Mouse (Mus musculus) embryonic facial prominence, embryonic 15.5 days (tissue): ENCODE results near the gene Asphd2. TPM values are rescaled to one million over a fixed set of nuclear protein-coding genes. Genes with fewer than 3 reads are reported as not detected.

ENCODE experiments used
- ATAC-seq: fragments of 200-750 bp; cut with Nextera tagmentation; 2 replicates; pipeline ENCODE4 v1.8.0; 2017; ENCODE audit warnings: low read depth, moderate TSS enrichment; ENCODE audit not compliant: insufficient number of reproducible peaks, low FRiP score, low TSS enrichment
- H3K27ac ChIP-seq: fragments of 300-500 bp; sonication (generic); replicated peaks from 2 replicates; pipeline ENCODE4 v1.5.1; 2015; ENCODE audit warnings: mild to moderate bottlenecking, inconsistent platforms
- H3K27me3 ChIP-seq: fragments of 300-500 bp; sonication (generic); 2 replicates; pipeline ENCODE4 v1.6.1; 2015; ENCODE audit warnings: inconsistent platforms
- H3K36me3 ChIP-seq: fragments of 300-500 bp; sonication (generic); 2 replicates; pipeline ENCODE4 v1.6.1; 2015; ENCODE audit warnings: mild to moderate bottlenecking, inconsistent platforms
- H3K4me1 ChIP-seq: fragments of 300-500 bp; sonication (generic); 2 replicates; pipeline ENCODE4 v1.6.1; 2015; ENCODE audit warnings: inconsistent platforms
- H3K4me2 ChIP-seq: fragments of 300-500 bp; sonication (generic); replicated peaks from 2 replicates; pipeline ENCODE4 v1.6.1; 2015; ENCODE audit warnings: mild to moderate bottlenecking, inconsistent platforms
- H3K4me3 ChIP-seq: fragments of 300-500 bp; sonication (generic); replicated peaks from 2 replicates; pipeline ENCODE4 v1.5.1; 2015; ENCODE audit warnings: mild to moderate bottlenecking, inconsistent platforms
- H3K9ac ChIP-seq: fragments of 300-500 bp; sonication (generic); 2 replicates; pipeline ENCODE4 v1.6.1; 2015; ENCODE audit warnings: inconsistent platforms
- H3K9me3 ChIP-seq: fragments of 300-500 bp; sonication (generic); replicated peaks from 2 replicates; pipeline ENCODE4 v1.6.1; 2016; ENCODE audit warnings: inconsistent platforms
- WGBS: fragments of 180-500 bp; shearing (Covaris S2); methylation state at CpG from one replicate; pipeline ENCODE4 v1.1.7; 2015; 5-methylcytosine and 5-hydroxymethylcytosine counted together
- polyA plus RNA-seq: library from polyadenylated mRNA; unstranded; fragments of >200 nt; fragmentation: Nextera tagmentation; extraction: Ambion mirVana; gene quantifications from 2 replicates; pipeline ENCODE4 v1.2.1, GENCODE M21; 2015

Gene Asphd2
- polyA plus RNA-seq, 1 experiment from 2014 or later = 18.3 TPM

- Histone ChIP-seq H3K4me1 (no peaks in the 10 kb centered on the region), H3K36me3 (peaks cover 87% of the 10 kb centered on the region), H3K4me3 (no peak overlapping the region), H3K9ac (no peak overlapping the region), H3K4me2 (no peak overlapping the region), H3K27ac (no peak overlapping the region), H3K27me3 (no peaks in the 10 kb centered on the region), H3K9me3 (no peaks in the 10 kb centered on the region)
- WGBS = 92% methylated on average over 13 of the region's 13 CpGs
- no peak for ATAC-seq
Observed at GRCm38 (mm10) chr5:112369326-112369725, 25.3 kb downstream of the Asphd2 start.

GRCm38 (mm10) chr5:112368666-112369065 lies 26.0 kb downstream of the Asphd2 start:
- ATAC-seq = no peak
- Histone ChIP-seq H3K4me2 (no peak overlapping the region), H3K36me3 (peaks cover 90% of the 10 kb centered on the region), H3K9me3 (no peaks in the 10 kb centered on the region), H3K27ac (no peak overlapping the region), H3K4me1 (no peaks in the 10 kb centered on the region), H3K4me3 (no peak overlapping the region), H3K27me3 (no peaks in the 10 kb centered on the region), H3K9ac (no peak overlapping the region)
- 90% methylated on average over 10 of the region's 10 CpGs for WGBS

- 86% methylated on average over 12 of the region's 12 CpGs for WGBS
- Histone ChIP-seq H3K27ac (no peak overlapping the region), H3K9me3 (no peaks in the 10 kb centered on the region), H3K4me3 (no peak overlapping the region), H3K36me3 (peaks cover 92% of the 10 kb centered on the region), H3K27me3 (no peaks in the 10 kb centered on the region), H3K9ac (no peak overlapping the region), H3K4me2 (no peak overlapping the region), H3K4me1 (no peaks in the 10 kb centered on the region)
- ATAC-seq = no peak
Observed at GRCm38 (mm10) chr5:112367929-112368328, 26.7 kb downstream of the Asphd2 start.

- Histone ChIP-seq H3K9ac (no peak overlapping the region), H3K27me3 (no peaks in the 10 kb centered on the region), H3K4me2 (no peak overlapping the region), H3K36me3 (peaks cover 89% of the 10 kb centered on the region), H3K9me3 (no peaks in the 10 kb centered on the region), H3K4me1 (no peaks in the 10 kb centered on the region), H3K27ac (no peak overlapping the region), H3K4me3 (no peak overlapping the region)
- ATAC-seq = no peak
- 88% methylated on average over 4 of the region's 4 CpGs for WGBS
Observed at GRCm38 (mm10) chr5:112367338-112367737, 27.3 kb downstream of the Asphd2 start.

GRCm38 (mm10) chr5:112366879-112367278 lies 27.8 kb downstream of the Asphd2 start:
- Histone ChIP-seq H3K27me3 (no peaks in the 10 kb centered on the region), H3K9ac (no peak overlapping the region), H3K27ac (no peak overlapping the region), H3K4me1 (no peaks in the 10 kb centered on the region), H3K36me3 (peaks cover 88% of the 10 kb centered on the region), H3K9me3 (no peaks in the 10 kb centered on the region), H3K4me3 (no peak overlapping the region), H3K4me2 (no peak overlapping the region)
- 91% methylated on average over 6 of the region's 6 CpGs for WGBS
- no peak for ATAC-seq

GRCm38 (mm10) chr5:112364184-112364797 lies 30.4 kb downstream of the Asphd2 start:
- Histone ChIP-seq H3K27ac (no peak overlapping the region), H3K9ac (no peak overlapping the region), H3K27me3 (no peaks in the 10 kb centered on the region), H3K9me3 (no peaks in the 10 kb centered on the region), H3K4me3 (no peak overlapping the region), H3K4me1 (no peaks in the 10 kb centered on the region), H3K36me3 (peaks cover 64% of the 10 kb centered on the region), H3K4me2 (no peak overlapping the region)
- WGBS = 49% methylated on average over 10 of the region's 10 CpGs
- ATAC-seq = no peak

- WGBS = 92% methylated on average over 3 of the region's 3 CpGs
- no peak for ATAC-seq
Observed at GRCm38 (mm10) chr5:112360077-112360476, 34.6 kb downstream of the Asphd2 start.

GRCm38 (mm10) chr5:112359520-112359919 lies 35.1 kb downstream of the Asphd2 start:
- H3K9ac ChIP-seq = no peak overlapping the region
- H3K9me3 ChIP-seq = no peaks in the 10 kb centered on the region
- H3K4me3 ChIP-seq = no peak overlapping the region
- H3K36me3 ChIP-seq = peaks cover 36% of the 10 kb centered on the region
- no peaks in the 10 kb centered on the region for H3K27me3 ChIP-seq
- H3K4me2 ChIP-seq = no peak overlapping the region
- no peaks in the 10 kb centered on the region for H3K4me1 ChIP-seq
- 92% methylated on average over 4 of the region's 4 CpGs for WGBS
- ATAC-seq = no peak
- no peak overlapping the region for H3K27ac ChIP-seq

More at GRCm38 (mm10) chr5:112360077-112360476, 34.6 kb downstream of the Asphd2 start:
- H3K27ac ChIP-seq = no peak overlapping the region
- no peaks in the 10 kb centered on the region for H3K4me1 ChIP-seq
- no peaks in the 10 kb centered on the region for H3K9me3 ChIP-seq
- no peak overlapping the region for H3K9ac ChIP-seq
- H3K27me3 ChIP-seq = no peaks in the 10 kb centered on the region
- peaks cover 36% of the 10 kb centered on the region for H3K36me3 ChIP-seq
- H3K4me2 ChIP-seq = no peak overlapping the region
- no peak overlapping the region for H3K4me3 ChIP-seq

- WGBS = 94% methylated on average over 9 of the region's 9 CpGs
- no peak overlapping the region for H3K4me2 ChIP-seq
- no peak for ATAC-seq
- H3K9ac ChIP-seq = no peak overlapping the region
- H3K27me3 ChIP-seq = no peaks in the 10 kb centered on the region
- H3K36me3 ChIP-seq = peaks cover 31% of the 10 kb centered on the region
- H3K4me1 ChIP-seq = no peaks in the 10 kb centered on the region
- H3K9me3 ChIP-seq = no peaks in the 10 kb centered on the region
- H3K27ac ChIP-seq = no peak overlapping the region
- H3K4me3 ChIP-seq = no peak overlapping the region
Observed at GRCm38 (mm10) chr5:112356322-112356721, 38.3 kb downstream of the Asphd2 start.

- Histone ChIP-seq H3K4me3 (no peak within 1 kb of the TSS), H3K27me3 (no peaks in the 10 kb centered on the region), H3K27ac (no peak within 1 kb of the TSS), H3K4me2 (no peak within 1 kb of the TSS), H3K9me3 (no peaks in the 10 kb centered on the region), H3K9ac (no peak within 1 kb of the TSS), H3K36me3 (peaks cover 35% of the 10 kb centered on the region), H3K4me1 (no peaks in the 10 kb centered on the region)
- no peak for ATAC-seq
- WGBS = 60% methylated on average over 13 of the region's 13 CpGs
Observed at GRCm38 (mm10) chr5:112355910-112356309, 38.8 kb downstream of the Asphd2 start, which contains the start of gene Gm6583. Gene Gm6583, minus strand, starts transcription at chr5:112356033.

GRCm38 (mm10) chr5:112355493-112355892 lies 39.2 kb downstream of the Asphd2 start:
- Histone ChIP-seq H3K9me3 (no peaks in the 10 kb centered on the region), H3K4me2 (no peak overlapping the region), H3K4me3 (no peak overlapping the region), H3K27me3 (no peaks in the 10 kb centered on the region), H3K9ac (no peak overlapping the region), H3K4me1 (no peaks in the 10 kb centered on the region), H3K27ac (no peak overlapping the region), H3K36me3 (peaks cover 40% of the 10 kb centered on the region)
- 81% methylated on average over 6 of the region's 6 CpGs for WGBS
- ATAC-seq = no peak

GRCm38 (mm10) chr5:112349169-112349568 lies 45.5 kb downstream of the Asphd2 start:
- H3K27ac ChIP-seq = no peak overlapping the region
- peaks cover 17% of the 10 kb centered on the region for H3K4me1 ChIP-seq
- H3K9me3 ChIP-seq = no peaks in the 10 kb centered on the region
- H3K4me3 ChIP-seq = no peak overlapping the region
- ATAC-seq = no peak
- H3K36me3 ChIP-seq = peaks cover 61% of the 10 kb centered on the region
- 87% methylated on average over 8 of the region's 8 CpGs for WGBS
- no peak overlapping the region for H3K9ac ChIP-seq
- no peak overlapping the region for H3K4me2 ChIP-seq
- no peaks in the 10 kb centered on the region for H3K27me3 ChIP-seq
